Mouse (Mus musculus) CH12.LX (cell line): ENCODE results near the gene Fam89b. TPM values are rescaled to one million over a fixed set of nuclear protein-coding genes. Genes with fewer than 3 reads are reported as not detected.

Experiments
- DNase-seq: peaks from one replicate; pipeline ENCODE4 v3.0.0-alpha.2; 2013; ENCODE audit errors: extremely low read depth
- H3K27ac ChIP-seq: 2 replicates; pipeline ENCODE4 v1.5.1; 2012; ENCODE audit warnings: low read depth, mild to moderate bottlenecking, control low read depth, moderate library complexity; ENCODE audit not compliant: insufficient read depth
- H3K27me3 ChIP-seq: replicated peaks from 2 replicates; pipeline ENCODE3; 2012; ENCODE audit warnings: inconsistent platforms
- H3K36me3 ChIP-seq, 2 experiments: replicated peaks in 1 of 2; 2 replicates each; pipeline versions ENCODE3 to v1.6.1; 2012; ENCODE audit warnings: inconsistent platforms in 1 of 2, low read length in 1 of 2, mild to moderate bottlenecking in 1 of 2, mixed read lengths in 1 of 2, moderate library complexity in 1 of 2; ENCODE audit not compliant: control insufficient read depth in 1 of 2, insufficient read depth in 1 of 2
- H3K4me1 ChIP-seq, 2 experiments: 2 replicates each; pipeline ENCODE4 v1.6.1; 2012; ENCODE audit warnings: inconsistent platforms in 1 of 2, moderate library complexity in 1 of 2; ENCODE audit not compliant: insufficient read depth in 2 of 2, control insufficient read depth in 1 of 2
- H3K4me2 ChIP-seq: 2 replicates; pipeline ENCODE4 v1.6.1; 2012; ENCODE audit warnings: low read depth, mild to moderate bottlenecking, control low read depth; ENCODE audit not compliant: poor library complexity, insufficient read depth, severe bottlenecking
- H3K4me3 ChIP-seq, 3 experiments: fragments of 150-350 bp in 1 of 3; sonication (generic) in 1 of 3; replicated peaks in 1 of 3; 2 replicates each; pipeline versions ENCODE3 to v1.5.1; 2011 to 2012; ENCODE audit warnings: low read depth in 2 of 3, low read length in 2 of 3, mild to moderate bottlenecking in 2 of 3, moderate library complexity in 2 of 3, control low read depth in 1 of 3, improper control_type of control experiment in 1 of 3, inconsistent platforms in 1 of 3, mixed read lengths in 1 of 3; ENCODE audit not compliant: poor library complexity in 1 of 3
- H3K79me2 ChIP-seq: replicated peaks from 2 replicates; pipeline ENCODE4 v1.6.1; 2012; ENCODE audit warnings: mild to moderate bottlenecking, moderate library complexity; ENCODE audit not compliant: control insufficient read depth, poor library complexity, insufficient read depth, severe bottlenecking; ENCODE audit errors: extremely low read depth
- H3K9ac ChIP-seq: 2 replicates; pipeline ENCODE4 v1.6.1; 2012; ENCODE audit warnings: low read depth, mild to moderate bottlenecking, control low read depth, moderate library complexity; ENCODE audit not compliant: insufficient read depth
- H3K9me3 ChIP-seq: replicated peaks from 2 replicates; pipeline ENCODE3; 2012; ENCODE audit warnings: low read length, inconsistent platforms, mixed read lengths
- BHLHE40 ChIP-seq: IDR thresholded peaks from 2 replicates; pipeline ENCODE4 v1.6.1; 2011; ENCODE audit warnings: mild to moderate bottlenecking, low read depth, low read length, improper control_type of control experiment
- CHD2 ChIP-seq: IDR thresholded peaks from 2 replicates; pipeline ENCODE4 v1.6.1; 2011; ENCODE audit warnings: low read length, improper control_type of control experiment
- E2F4 ChIP-seq: IDR thresholded peaks from 2 replicates; pipeline ENCODE4 v1.6.1; 2011; ENCODE audit warnings: low read depth, low read length, improper control_type of control experiment; ENCODE audit not compliant: insufficient replicate concordance
- ETS1 ChIP-seq: conservative IDR thresholded peaks from 2 replicates; pipeline ENCODE4 v1.6.1; 2012; ENCODE audit warnings: low read depth, mild to moderate bottlenecking, inconsistent platforms, low read length, improper control_type of control experiment, moderate library complexity
- HCFC1 ChIP-seq: IDR thresholded peaks from 2 replicates; pipeline ENCODE4 v1.6.1; 2012; ENCODE audit warnings: low read depth, mild to moderate bottlenecking, inconsistent platforms, low read length, improper control_type of control experiment
- JUN ChIP-seq: IDR thresholded peaks from 2 replicates; pipeline ENCODE4 v1.6.1; 2011; ENCODE audit warnings: low read depth, mild to moderate bottlenecking, low read length, improper control_type of control experiment, moderate library complexity; ENCODE audit not compliant: insufficient read depth
- JUND ChIP-seq: conservative IDR thresholded peaks from 2 replicates; pipeline ENCODE4 v1.6.1; 2011; ENCODE audit warnings: low read depth, low read length, improper control_type of control experiment
- KAT2A ChIP-seq: IDR thresholded peaks from 2 replicates; pipeline ENCODE4 v1.6.1; 2012; ENCODE audit warnings: low read length, improper control_type of control experiment, inconsistent platforms; ENCODE audit not compliant: insufficient replicate concordance
- MAX ChIP-seq: IDR thresholded peaks from 2 replicates; pipeline ENCODE4 v1.6.1; 2011; ENCODE audit warnings: low read length, improper control_type of control experiment
- NELFE ChIP-seq: IDR thresholded peaks from 2 replicates; pipeline ENCODE4 v1.6.1; 2011; ENCODE audit warnings: low read depth, low read length, improper control_type of control experiment
- TBP ChIP-seq: conservative IDR thresholded peaks from 2 replicates; pipeline ENCODE4 v1.6.1; 2011; ENCODE audit warnings: low read depth, low read length, improper control_type of control experiment
- TCF12 ChIP-seq: IDR thresholded peaks from 2 replicates; pipeline ENCODE4 v1.6.1; 2014; ENCODE audit warnings: low read depth, mild to moderate bottlenecking, inconsistent platforms, low read length, improper control_type of control experiment
- USF1 ChIP-seq: IDR thresholded peaks from 2 replicates; pipeline ENCODE4 v1.6.1; 2014; ENCODE audit warnings: low read depth, mild to moderate bottlenecking, inconsistent platforms, low read length, improper control_type of control experiment
- USF2 ChIP-seq: conservative IDR thresholded peaks from 2 replicates; pipeline ENCODE4 v1.6.1; 2011; ENCODE audit warnings: low read depth, low read length, improper control_type of control experiment
- ZC3H11A ChIP-seq: IDR thresholded peaks from 2 replicates; pipeline ENCODE4 v1.6.1; 2012; ENCODE audit warnings: low read depth, mild to moderate bottlenecking, inconsistent platforms, low read length, improper control_type of control experiment
- dilution Hi-C: fragments of 300-500 bp; cut with MboI; formaldehyde crosslinking; loops from 2 replicates; pipeline ENCODE4 v1.14.3; 2020; ENCODE audit warnings: low sequenced_read_pairs; ENCODE audit not compliant: extremely low pct_unique_long_range_greater_than_20kb, extremely low pct_ligation_motif_present
- in situ Hi-C: fragments of 300-500 bp; cut with MboI; formaldehyde crosslinking; loops from 3 replicates; pipeline ENCODE4 v1.14.3; 2019; ENCODE audit warnings: low sequenced_read_pairs, low pct_ligation_motif_present, low pct_unique_long_range_greater_than_20kb, mixed read lengths
- polyA plus RNA-seq: library from polyadenylated mRNA; unstranded; fragments of >175 nt; gene quantifications from 2 replicates; pipeline ENCODE4 v1.2.1, GENCODE M21; 2012; ENCODE audit warnings: low read depth; ENCODE audit not compliant: insufficient read length
- total RNA-seq, 2 experiments: library from RNA; depleted of rRNA; stranded (reverse); fragments of 300-350 nt in 1 of 2; fragments of >200 nt in 1 of 2; gene quantifications; 2 replicates each; pipeline ENCODE4 v1.2.3; 2012 to 2014

The Fam89b gene
- total and polyA plus RNA-seq, 3 experiments = 7.5 to 13.4 (median 9.2) TPM

- Histone ChIP-seq H3K4me2 (no peak overlapping the region), H3K36me3 (peaks cover 45 to 61% of the 10 kb centered on the region in 2 experiments)
Measured at GRCm38 (mm10) chr19:5722848-5723425, 6.5 kb downstream of the Fam89b start.

GRCm38 (mm10) chr19:5721233-5721632, 8.2 kb downstream of the Fam89b start:
- Histone ChIP-seq H3K79me2 (peaks cover 26% of the 10 kb centered on the region), H3K9me3 (no peaks in the 10 kb centered on the region), H3K4me2 (no peak overlapping the region), H3K4me3 (no peak overlapping the region), H3K9ac (no peak overlapping the region), H3K27me3 (no peaks in the 10 kb centered on the region), H3K4me1 (peaks cover 6 to 17% of the 10 kb centered on the region in 2 experiments), H3K27ac (no peak overlapping the region), H3K36me3 (peaks cover 57 to 78% of the 10 kb centered on the region in 2 experiments)
- dilution Hi-C loops (no loop called here), in situ Hi-C loops (no loop called here)
- DNase-seq = no peak
- TF ChIP-seq HCFC1 (no peak), E2F4 (no peak), ETS1 (no peak), TCF12 (no peak), MAX (no peak), USF1 (no peak), JUND (no peak), ZC3H11A (no peak), CHD2 (no peak)

More at GRCm38 (mm10) chr19:5722848-5723425, 6.5 kb downstream of the Fam89b start:
- TF ChIP-seq USF2 = no peak
- Histone ChIP-seq H3K4me3 (no peak overlapping the region), H3K4me1 (peaks cover 6 to 31% of the 10 kb centered on the region in 2 experiments), H3K9ac (no peak overlapping the region), H3K79me2 (peaks cover 26% of the 10 kb centered on the region), H3K9me3 (no peaks in the 10 kb centered on the region), H3K27me3 (no peaks in the 10 kb centered on the region), H3K27ac (no peak overlapping the region)
- in situ Hi-C loops (no loop called here), dilution Hi-C loops (no loop called here)
- no peak for DNase-seq

DNA sequence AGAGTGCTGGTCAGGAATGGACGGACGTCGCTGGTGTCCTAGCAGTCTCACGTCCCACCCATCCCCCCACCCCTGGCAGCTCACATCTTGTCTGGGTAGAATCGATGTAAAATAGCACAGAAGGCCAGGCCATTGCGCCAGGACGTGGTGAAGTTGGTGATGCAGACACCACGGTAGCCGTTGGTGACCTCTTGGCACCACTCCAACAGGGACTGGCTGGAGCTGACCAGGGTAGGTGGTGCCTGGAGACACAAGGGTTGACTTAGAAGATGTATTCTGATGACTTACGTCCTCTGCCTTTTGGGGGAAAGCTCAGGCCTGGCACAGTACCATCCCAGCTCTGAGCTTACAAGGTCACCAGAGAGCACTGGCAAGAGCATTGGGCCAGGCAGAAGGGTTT, 12.5 kb downstream of the Fam89b start:
- Histone ChIP-seq H3K36me3 (peaks cover 58 to 98% of the 10 kb centered on the region in 2 experiments), H3K27me3 (no peaks in the 10 kb centered on the region), H3K9ac (no peak overlapping the region), H3K4me1 (peaks cover 16 to 34% of the 10 kb centered on the region in 2 experiments), H3K79me2 (no peaks in the 10 kb centered on the region), H3K4me2 (no peak overlapping the region), H3K27ac (no peak overlapping the region), H3K4me3 (no peak overlapping the region), H3K9me3 (no peaks in the 10 kb centered on the region)
- dilution Hi-C loops (no loop called here), in situ Hi-C loops (no loop called here)
- DNase-seq = no peak
- TF ChIP-seq NELFE (no peak), TBP (no peak), CHD2 (no peak), JUN (no peak), BHLHE40 (no peak), TCF12 (no peak), KAT2A (no peak)
